Comparison of ENCODE assay signal across 9 mouse cellular contexts in the genomic region with DNA sequence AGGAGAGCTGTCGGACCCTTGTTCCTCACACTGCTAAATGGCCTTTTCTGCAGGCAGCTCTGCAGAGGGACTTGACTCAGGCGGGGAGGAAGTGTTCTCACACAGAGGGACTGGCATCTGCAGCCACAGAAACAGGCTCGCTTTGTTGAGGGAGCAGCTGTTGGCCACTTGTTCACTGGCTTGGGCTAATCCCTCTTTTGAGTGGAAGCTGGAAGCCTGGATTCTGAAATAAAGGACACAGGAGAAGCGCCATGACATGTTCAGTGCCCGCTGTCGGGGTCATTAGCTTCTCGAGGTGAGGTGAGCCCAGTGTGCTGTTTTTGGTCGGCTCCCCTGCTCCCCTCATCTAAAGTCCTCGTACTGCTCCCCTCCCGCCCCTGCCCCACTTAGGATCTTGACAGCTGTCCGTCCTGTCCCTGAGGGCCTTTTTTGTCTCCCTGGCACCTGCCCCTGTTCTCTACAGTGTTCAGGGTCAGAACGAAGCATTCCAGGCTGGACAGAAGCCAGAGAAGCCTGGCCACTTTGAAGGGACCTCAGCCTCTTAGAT. TPM values are rescaled to one million over a fixed set of nuclear protein-coding genes. Genes with fewer than 3 reads are reported as not detected.
DNase-seq lines count a peak whose midpoint lies in the region; ATAC-seq and TF ChIP-seq lines count a peak whose summit lies in the region.
"Had no signal": no experiment of that assay in that cellular context is flagged by ENCODE, and none has a peak within 500 bp of the region (broad histone marks: within the 10 kb centered on the region; RNA-seq: fewer than 3 reads in every experiment).

No protein-coding gene starts in this region.

- H3K27me3 ChIP-seq in forebrain, embryonic 13.5 days: no peaks in the 10 kb centered on the region
- no peaks in the 10 kb centered on the region for H3K27me3 ChIP-seq in myocyte (ENCODE audit: control insufficient read depth, insufficient read depth, insufficient read length)
- H3K27me3 ChIP-seq in liver, embryonic 12.5 days (replicated peaks): peaks cover 15% of the 10 kb centered on the region; the same call in 1 of the 2 replicates

- no peaks in the 10 kb centered on the region for H3K36me3 ChIP-seq in forebrain, embryonic 13.5 days (ENCODE audit: poor library complexity, severe bottlenecking)
- H3K36me3 ChIP-seq in myocyte (ENCODE audit: control insufficient read depth, insufficient read depth): no peaks in the 10 kb centered on the region
- H3K36me3 ChIP-seq in liver, embryonic 12.5 days: no peaks in the 10 kb centered on the region

- no peak overlapping the region for H3ac ChIP-seq in myocyte (ENCODE audit: control insufficient read depth, insufficient read length)

- ATAC-seq in forebrain, embryonic 13.5 days: peak; percentile 87
- ATAC-seq in liver, embryonic 12.5 days: no peak

- peak overlapping the region; percentile 84 for H3K27ac ChIP-seq in forebrain, embryonic 13.5 days
- H3K27ac ChIP-seq in liver, embryonic 12.5 days: no peak overlapping the region
- H3K27ac ChIP-seq: kidney, postnatal 0 days had no signal

- H3K4me2 ChIP-seq in forebrain, embryonic 13.5 days: peak overlapping the region; percentile 37
- peak overlapping the region; percentile 49 for H3K4me2 ChIP-seq in myocyte (ENCODE audit: low read depth)
- H3K4me2 ChIP-seq in liver, embryonic 12.5 days: no peak overlapping the region

- 1% methylated on average over 12 of the region's 12 CpGs for WGBS in forebrain, embryonic 13.5 days
- 20% methylated on average over 12 of the region's 12 CpGs for WGBS in liver, embryonic 12.5 days (ENCODE audit: insufficient replicate concordance)

- DNase-seq in right cerebral cortex, postnatal 14 days: peak; percentile 38
- no peak for DNase-seq in right cerebral cortex, adult 18-20 months
- DNase-seq in layer of hippocampus, adult 11-12 months (ENCODE audit: low spot score): peak; percentile 58
- no peak for DNase-seq in lung, postnatal 36 days
- DNase-seq in kidney, postnatal 36 days: no peak

- no peaks in the 10 kb centered on the region; the same call in 1 of the 2 replicates for H3K9me3 ChIP-seq in forebrain, embryonic 13.5 days (replicated peaks)
- no peaks in the 10 kb centered on the region for H3K9me3 ChIP-seq in liver, embryonic 12.5 days (replicated peaks)

- H3K4me3 ChIP-seq in forebrain, embryonic 13.5 days: no peak overlapping the region
- H3K4me3 ChIP-seq in myocyte: no peak overlapping the region
- H3K4me3 ChIP-seq in liver, embryonic 12.5 days: no peak overlapping the region

- H3K4me1 ChIP-seq in forebrain, embryonic 13.5 days: peaks cover 39% of the 10 kb centered on the region
- no peaks in the 10 kb centered on the region for H3K4me1 ChIP-seq in liver, embryonic 12.5 days

- no peak for TF ChIP-seq POLR2A in myocyte (IDR thresholded peaks at IDR 0.05; ENCODE audit: insufficient read length, low read depth)

- H3K79me2 ChIP-seq in myocyte (ENCODE audit: control insufficient read depth, insufficient read depth): no peaks in the 10 kb centered on the region

- H3K9ac ChIP-seq in forebrain, embryonic 13.5 days: 0 out of 2 replicates have a peak overlapping the region, but pooled peaks have one; percentile 12
- no peak overlapping the region for H3K9ac ChIP-seq in liver, embryonic 12.5 days

TF ChIP-seq in myocyte, 11 proteins besides CTCF, POLR2A, EP300 and RAD21:
- TF ChIP-seq MAX (IDR thresholded peaks at IDR 0.05; ENCODE audit: low read depth) (no peak), POLR2AphosphoS2 (IDR thresholded peaks at IDR 0.05; ENCODE audit: insufficient read length, low read depth) (no peak), TCF3 (IDR thresholded peaks at IDR 0.05; ENCODE audit: insufficient read length, low read depth) (peak; percentile 83), TCF12 (IDR thresholded peaks at IDR 0.05; ENCODE audit: insufficient read depth, poor library complexity, severe bottlenecking) (peak; percentile 75), MYOG (IDR thresholded peaks at IDR 0.05; ENCODE audit: control insufficient read depth in 1 of 3, insufficient read depth in 1 of 3, insufficient read length in 2 of 3, low read depth in 2 of 3) (peak; percentile 76 to 95 (median 88)), E2F4 (IDR thresholded peaks at IDR 0.05; ENCODE audit: insufficient read depth) (no peak), USF1 (IDR thresholded peaks at IDR 0.05; ENCODE audit: low read depth) (no peak), SRF (IDR thresholded peaks at IDR 0.05; ENCODE audit: control insufficient read depth, insufficient read length, low read depth) (no peak), CEBPB (IDR thresholded peaks at IDR 0.05; ENCODE audit: insufficient read depth, poor library complexity, severe bottlenecking) (no peak), REST (IDR thresholded peaks at IDR 0.05; ENCODE audit: insufficient read depth, insufficient read length) (no peak), MYOD1 (IDR thresholded peaks at IDR 0.05; ENCODE audit: control insufficient read depth in 1 of 3, insufficient read length in 2 of 3, low read depth in 2 of 3) (peak; percentile 46 to 96 (median 91))

RNA-seq across cellular contexts. Expression of gene Rgs16, which starts 36.6 kb away (rescaled TPM):
- 38.5 and 43.7 TPM in 2 replicates for polyA plus RNA-seq in forebrain, embryonic 13.5 days (2015; fragmentation: Nextera tagmentation; extraction: Ambion mirVana)
- polyA plus RNA-seq in myocyte (2012; fragmentation: generic; extraction: Trizol): 6.5 TPM
- 0.57 and 0.81 TPM in 2 replicates for polyA plus RNA-seq in liver, embryonic 12.5 days (2016; fragmentation: Nextera tagmentation; extraction: Ambion mirVana)

RNA-seq across cellular contexts. Expression of gene Rnasel, which starts 45.7 kb away (rescaled TPM):
- polyA plus RNA-seq in forebrain, embryonic 13.5 days (2015; fragmentation: Nextera tagmentation; extraction: Ambion mirVana): 38.1 and 41.9 TPM in 2 replicates
- 0.11 TPM for polyA plus RNA-seq in myocyte (2012; fragmentation: generic; extraction: Trizol)
- polyA plus RNA-seq in liver, embryonic 12.5 days (2016; fragmentation: Nextera tagmentation; extraction: Ambion mirVana): 10.4 TPM in 2 replicates

RNA-seq across cellular contexts. Expression of gene Rgs8, which starts 50.7 kb away (rescaled TPM):
- polyA plus RNA-seq in forebrain, embryonic 13.5 days (2015; fragmentation: Nextera tagmentation; extraction: Ambion mirVana): 14.6 and 17.7 TPM in 2 replicates
- 0.16 TPM for polyA plus RNA-seq in myocyte (2012; fragmentation: generic; extraction: Trizol)
- 0.10 and 0.22 TPM in 2 replicates for polyA plus RNA-seq in liver, embryonic 12.5 days (2016; fragmentation: Nextera tagmentation; extraction: Ambion mirVana)

Comparison
In these comparisons a context has a peak if more than half of its experiments do, and no peak if none do; other contexts are left out.
1. DNase-seq: peak in right cerebral cortex, postnatal 14 days (single experiment) and layer of hippocampus, adult 11-12 months (single experiment); none in right cerebral cortex, adult 18-20 months (single experiment), lung, postnatal 36 days (single experiment) and kidney, postnatal 36 days (0 of 2).
2. RNA of gene Rnasel, which starts 45.7 kb away (polyA plus RNA-seq): 38.1 to 41.9 TPM in forebrain, embryonic 13.5 days and 10.4 TPM in liver, embryonic 12.5 days; 0.11 TPM in myocyte (single experiment); every median in the first group is over 10 times any median in the second.
3. RNA of gene Rgs8, which starts 50.7 kb away (polyA plus RNA-seq): 14.6 to 17.7 TPM in forebrain, embryonic 13.5 days; 0.16 TPM in myocyte (single experiment) and 0.10 to 0.22 TPM in liver, embryonic 12.5 days; every median in the first group is over 10 times any median in the second.